Mouse (Mus musculus): ENCODE results near the gene Haus8.
"Not testable (repeated sequence)": the region's sequence is repeated elsewhere in the genome, so short reads cannot be mapped to it uniquely, and the experiment has no call there.

Gene Haus8

DNA sequence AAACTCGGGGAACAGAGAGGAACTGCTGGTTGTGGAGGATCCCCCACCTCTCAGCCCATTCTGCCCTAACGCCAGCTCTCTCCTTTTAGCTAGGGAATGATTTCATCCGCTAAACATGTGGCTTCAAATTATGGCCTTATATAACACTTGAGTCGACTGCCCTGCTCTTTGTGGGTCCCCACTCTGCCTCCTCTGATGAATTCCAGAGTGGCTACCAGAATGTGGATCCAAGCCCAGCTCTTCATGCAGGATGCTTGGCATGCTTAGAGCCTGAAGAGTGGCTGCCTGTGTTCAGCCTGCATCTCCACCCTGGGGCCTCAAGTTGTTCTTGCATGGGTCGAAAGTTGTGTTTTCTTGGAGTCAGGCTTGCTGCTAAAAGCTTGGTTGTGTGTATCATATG lies 9.9 kb upstream of the Haus8 start:
- DNase-seq = no peak

DNA sequence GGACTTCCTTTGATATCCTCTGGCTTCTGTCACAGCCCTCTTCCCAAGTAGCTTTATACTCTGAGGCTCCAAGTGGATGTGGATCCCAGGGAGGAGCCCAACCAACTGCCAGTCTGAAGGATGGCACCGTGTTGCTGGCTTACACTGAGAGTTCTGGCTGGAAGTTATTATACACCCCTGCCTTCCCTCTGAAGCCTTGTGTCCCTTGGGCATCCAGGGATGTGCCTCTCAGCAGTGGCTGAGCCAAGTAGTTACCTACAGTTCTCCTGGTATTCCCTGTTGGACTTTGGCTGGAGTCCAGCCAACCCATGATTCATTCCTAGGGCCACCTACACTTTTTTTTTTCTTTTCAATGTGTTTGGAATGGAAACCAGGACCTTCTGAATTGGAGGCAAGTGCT lies 9.0 kb upstream of the Haus8 start:
- not testable (repeated sequence) for DNase-seq

DNA sequence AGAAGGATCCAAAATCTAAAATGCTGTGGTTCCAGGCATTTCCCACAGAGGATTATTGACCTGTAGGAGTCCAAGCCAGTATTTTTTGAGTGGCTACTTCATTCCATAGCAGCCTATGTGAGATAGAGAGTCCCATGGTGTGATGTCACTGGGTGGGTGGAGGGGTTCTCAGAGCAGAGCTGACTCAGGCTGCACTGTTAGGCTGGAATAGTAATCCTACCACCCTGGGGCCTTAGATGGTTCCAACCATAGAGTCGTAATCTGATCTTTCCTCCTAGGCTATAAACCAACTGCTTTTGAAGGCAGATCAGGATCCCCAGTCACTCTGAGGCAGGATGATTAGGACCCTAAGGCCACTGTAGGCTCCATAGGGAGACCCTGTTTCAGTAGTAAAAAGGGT lies 6.7 kb upstream of the Haus8 start:
- not testable (repeated sequence) for DNase-seq

DNA sequence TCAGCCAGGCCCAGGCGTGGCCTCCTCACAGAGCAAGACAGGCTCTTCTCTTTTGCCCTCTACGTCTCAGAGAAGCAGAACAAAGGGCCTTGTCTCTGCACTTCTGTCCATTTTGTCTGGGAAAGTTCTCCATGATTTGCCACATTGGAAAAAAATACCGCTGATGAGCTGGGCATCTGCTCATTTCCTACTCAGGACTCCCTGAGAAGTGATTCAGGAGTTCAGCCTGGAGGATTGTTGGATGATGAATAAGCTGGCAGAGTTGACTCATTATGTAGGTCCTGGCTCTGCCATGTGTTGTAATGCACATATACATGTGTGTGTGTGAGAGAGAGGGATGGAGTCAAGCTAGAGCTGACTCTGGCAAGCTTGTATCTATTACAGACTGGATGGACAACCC lies 3.4 kb upstream of the Haus8 start:
- DNase-seq = no peak

DNA sequence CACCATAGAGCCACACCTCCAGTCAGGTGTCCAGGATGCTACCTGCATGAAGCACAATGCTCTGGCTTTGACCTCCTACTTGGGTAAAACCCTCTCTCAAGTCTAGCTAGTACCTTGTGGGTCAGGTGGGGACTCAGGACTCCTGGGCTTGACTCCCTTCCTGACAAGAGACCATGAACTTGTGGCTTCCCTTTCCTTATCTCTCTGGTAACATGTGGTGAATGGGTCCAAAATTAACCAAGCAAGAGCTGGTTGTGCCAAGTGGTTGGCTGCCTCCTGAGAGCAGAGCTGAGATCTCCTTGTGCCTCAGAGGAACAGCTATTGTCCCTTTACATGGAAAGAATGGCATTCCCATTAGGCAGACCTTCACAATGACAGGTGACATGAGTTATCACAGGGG lies 1.7 kb upstream of the Haus8 start:
- DNase-seq = no peak

DNA sequence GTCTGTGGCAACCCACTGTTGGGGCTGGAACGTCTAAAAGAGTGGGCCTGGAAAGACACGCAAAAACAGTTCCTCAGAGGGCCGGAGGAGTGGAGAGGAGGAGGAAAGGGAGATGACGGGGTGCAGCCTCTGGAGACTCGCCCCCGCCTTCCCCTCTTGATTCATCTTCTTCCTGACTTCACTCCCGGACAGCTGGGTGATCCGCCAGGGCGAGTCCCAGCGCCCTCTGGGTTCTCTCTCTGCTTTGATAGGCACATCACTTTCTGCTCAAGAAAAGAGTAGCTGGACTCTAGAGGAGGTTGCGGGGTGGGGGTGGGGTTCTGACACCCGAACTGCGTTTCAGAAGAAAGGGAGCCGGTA lies 397 bp upstream of the Haus8 start:
- no peak for DNase-seq

DNA sequence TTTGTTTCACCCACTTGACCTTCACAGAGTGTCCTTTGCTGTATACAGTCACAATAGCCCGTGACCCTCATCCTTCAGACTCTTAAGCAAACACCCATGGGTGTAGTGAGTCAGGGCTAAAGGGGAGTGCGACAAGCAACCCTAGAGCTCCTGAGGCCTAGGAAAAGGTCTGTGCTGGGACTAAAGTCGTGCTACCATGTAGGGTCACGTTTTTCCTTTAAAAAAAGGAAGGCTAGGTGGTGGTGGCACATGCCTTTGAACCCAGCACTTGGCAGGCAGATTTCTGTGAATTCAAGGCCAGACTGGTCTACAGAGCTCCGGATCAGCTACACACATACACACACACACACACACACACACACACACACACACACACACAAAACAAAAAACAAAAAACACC lies 1.1 kb downstream of the Haus8 start:
- DNase-seq = no peak

DNA sequence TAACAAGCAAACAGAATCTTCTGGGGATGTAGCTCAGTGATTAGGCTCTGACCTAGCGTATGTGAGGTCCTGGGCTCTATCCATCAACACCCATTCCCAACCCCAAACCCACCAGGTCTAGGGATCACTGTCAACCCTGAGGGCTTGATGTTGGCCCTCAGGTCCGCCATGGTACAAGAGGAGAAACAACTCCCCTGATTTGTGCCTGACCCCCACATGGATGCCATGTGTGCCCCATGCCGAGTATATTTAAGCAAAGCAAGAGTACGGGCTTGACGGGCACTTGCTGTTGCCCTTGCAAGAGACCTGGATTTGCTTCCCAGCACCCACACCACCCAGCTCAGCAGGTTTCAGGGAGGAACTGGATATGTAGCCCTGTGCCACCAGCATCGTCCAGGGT lies 4.4 kb downstream of the Haus8 start:
- not testable (repeated sequence) for DNase-seq

DNA sequence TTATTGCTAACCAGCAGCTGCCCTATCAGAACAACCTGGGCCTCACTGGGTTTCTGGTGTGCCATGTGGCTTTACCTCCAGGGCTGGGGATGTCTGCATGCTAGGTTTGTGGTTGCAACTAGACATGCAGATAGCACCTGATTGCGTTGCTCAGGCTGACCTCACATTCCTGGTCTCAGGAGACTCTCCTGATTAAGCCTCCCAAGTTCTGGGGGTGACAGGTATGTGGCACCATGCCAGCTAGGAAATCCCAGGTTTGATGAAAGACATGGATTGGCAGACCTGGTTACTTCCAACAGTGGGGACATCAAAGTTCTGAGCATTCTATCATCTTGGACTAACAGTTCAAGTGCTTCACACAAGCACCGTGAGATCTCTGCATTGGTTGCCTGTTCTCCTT lies 5.0 kb downstream of the Haus8 start:
- no peak for DNase-seq

DNA sequence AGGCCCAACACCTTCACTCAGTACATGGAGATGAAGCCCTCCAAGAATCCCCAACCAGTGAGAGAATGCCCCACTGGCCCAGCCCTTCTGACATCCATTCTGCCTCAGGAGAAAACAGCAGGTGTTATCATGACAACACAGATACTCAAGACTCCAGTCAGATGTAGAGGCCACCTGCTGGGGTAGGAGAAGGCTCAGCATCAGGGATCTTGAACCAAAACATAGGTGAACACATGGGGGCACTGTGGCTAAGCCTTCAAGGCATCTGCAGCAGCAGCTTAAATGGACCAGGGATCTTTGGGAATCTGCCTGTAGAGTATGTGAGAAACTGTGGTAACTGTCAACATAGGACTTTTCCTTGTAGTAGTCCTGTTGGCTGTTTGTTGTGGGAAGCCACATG lies 11.5 kb downstream of the Haus8 start:
- no peak for DNase-seq

DNA sequence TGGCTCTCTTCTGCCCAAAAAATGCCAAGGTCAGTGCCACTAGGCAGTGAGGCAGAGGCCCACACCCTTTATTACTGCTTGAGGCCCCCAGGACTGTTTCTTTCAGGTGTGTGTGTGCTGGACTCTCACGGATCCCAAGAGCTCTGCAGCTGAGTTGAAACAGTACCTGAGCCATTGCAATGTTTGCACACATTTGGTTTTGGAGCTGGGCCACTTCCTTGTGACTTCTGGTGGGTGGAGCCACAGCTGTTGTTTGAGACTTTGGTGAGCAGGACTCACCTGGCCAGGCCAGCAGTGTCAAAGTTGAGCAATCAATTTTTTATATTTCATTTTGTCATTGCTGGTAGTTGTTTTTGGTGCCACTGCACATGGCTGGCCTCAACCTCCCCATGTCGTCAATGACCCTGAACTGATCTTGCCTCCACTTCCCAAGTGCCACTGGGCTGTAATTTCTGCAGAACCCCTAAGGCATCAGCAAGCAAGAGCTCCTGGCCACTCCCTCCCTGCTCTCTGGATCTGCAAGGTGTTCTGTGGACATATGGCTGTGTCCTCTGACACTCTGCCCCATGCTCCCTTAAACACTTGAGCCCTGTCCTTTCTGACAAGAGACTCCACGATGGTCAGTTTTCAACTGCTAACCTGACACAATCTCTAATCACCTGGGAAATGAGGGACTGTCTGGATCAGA lies 16.0 kb downstream of the Haus8 start:
- no peak for DNase-seq

DNA sequence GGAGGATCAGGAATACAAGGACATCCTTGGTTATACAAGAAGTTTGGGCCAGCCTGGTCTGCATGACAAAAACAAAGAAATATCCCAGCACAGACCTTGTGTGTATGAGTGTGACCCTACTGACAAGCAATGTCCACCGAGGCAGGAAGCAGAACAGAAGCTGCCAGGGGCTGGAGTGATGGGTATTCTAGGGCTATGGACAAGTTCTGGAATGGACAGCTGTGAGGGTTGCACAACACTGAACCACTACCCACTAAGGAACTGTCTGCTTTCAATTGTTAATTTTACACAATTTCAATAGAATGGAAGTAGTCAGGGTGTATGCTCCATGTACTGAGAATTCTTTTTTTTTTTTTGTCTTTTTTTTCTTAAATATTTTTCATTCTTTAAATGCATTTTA lies 24.5 kb downstream of the Haus8 start:
- DNase-seq = no peak

DNA sequence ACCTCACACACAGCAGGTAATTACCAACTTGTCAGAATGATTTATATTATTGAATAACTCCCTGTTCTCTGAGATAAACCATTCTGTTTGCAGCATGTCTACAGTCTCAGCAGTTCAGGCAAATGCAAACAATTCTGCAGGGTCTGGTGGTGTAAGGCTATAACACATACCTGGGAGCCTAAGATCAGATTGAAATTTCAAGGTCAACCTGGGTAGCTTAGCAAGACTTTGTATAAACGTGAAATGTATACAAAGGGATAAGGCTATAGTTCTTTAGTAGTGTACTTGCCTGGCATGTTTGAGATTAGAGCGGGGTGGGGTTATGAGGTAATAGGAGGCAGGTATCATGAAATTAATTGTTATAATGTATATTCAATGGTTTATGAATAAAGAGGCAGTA lies 30.0 kb downstream of the Haus8 start:
- no peak for DNase-seq

DNA sequence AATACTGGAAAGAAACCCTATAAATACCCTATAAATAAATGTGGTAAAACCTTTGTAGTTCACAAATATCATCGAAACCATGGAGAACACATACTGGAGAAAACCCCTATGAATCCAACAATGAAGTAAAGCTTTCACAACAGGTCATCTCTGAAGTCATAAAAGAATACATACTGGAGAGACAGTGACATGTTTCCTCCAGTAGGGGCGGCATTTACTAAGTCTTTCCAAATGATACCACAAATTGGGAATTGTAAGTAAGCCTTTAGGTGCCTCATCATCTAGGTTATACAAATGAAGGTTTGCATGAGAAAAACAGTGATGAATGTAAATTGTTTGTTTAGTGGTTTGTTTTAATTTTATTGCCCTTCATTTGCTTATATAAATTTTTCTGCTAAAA lies 48.2 kb downstream of the Haus8 start:
- no peak for DNase-seq

DNA sequence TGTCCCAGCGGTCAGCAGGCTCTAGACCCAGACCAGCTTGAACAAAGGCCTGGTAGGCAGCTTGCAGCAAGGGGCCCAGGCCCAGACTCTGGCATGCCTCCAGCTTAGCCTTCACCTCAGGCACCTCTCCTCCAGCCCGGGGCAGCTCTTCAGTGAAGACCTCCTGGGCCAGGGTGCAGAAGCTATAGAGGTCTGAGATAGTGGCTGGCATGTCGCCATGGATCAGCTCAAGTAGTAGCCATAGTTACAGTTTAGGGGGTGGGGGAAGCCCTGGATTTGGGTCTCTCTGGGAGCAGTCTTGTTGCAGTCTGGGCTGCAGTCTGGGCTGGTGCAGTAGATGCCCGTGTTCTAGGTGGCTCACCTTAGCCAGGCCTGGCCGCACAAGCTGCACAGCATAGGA lies 58.5 kb downstream of the Haus8 start:
- not testable (repeated sequence) for DNase-seq

DNA sequence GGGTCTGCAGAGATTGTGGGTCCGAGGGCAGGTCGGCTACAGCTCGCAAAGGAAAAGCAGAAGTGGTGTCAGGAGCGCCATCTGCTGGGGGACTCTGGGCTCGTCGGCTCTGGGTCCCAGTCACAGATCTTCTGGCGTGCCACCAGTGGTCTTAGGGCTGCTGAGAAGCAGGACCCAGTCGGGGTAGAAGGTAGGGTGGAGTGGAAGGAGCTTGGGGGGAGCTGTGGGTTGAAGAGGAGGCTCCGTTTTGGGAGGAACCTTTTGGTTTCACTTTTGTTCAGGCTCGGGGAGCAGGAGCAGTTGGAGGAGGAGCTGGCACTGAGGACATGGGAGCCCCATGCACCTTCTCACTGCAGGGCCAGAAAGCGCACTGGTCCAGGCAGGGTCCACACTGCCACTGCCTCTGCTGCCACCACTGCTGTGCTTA lies 67.2 kb downstream of the Haus8 start:
- peak; percentile 30 for DNase-seq
